Mouse (Mus musculus) brain, embryonic 14.5 days (tissue): ENCODE measurements around the gene Crb3.

Experiments
- CTCF ChIP-seq: fragments of 200-500 bp; IDR thresholded peaks from 2 replicates; pipeline ENCODE4 v1.5.1; 2012; ENCODE audit warnings: inconsistent platforms, mild to moderate bottlenecking, moderate library complexity, borderline replicate concordance; ENCODE audit not compliant: insufficient read depth, insufficient read length; ENCODE audit errors: extremely low read depth
- POLR2A ChIP-seq: fragments of 200-500 bp; IDR thresholded peaks from 2 replicates; pipeline ENCODE4 v1.6.1; 2012; ENCODE audit warnings: mild to moderate bottlenecking, inconsistent platforms, borderline replicate concordance; ENCODE audit not compliant: poor library complexity, insufficient read depth, insufficient read length, severe bottlenecking; ENCODE audit errors: extremely low read depth

- no peak for TF ChIP-seq CTCF
- no peak for TF ChIP-seq POLR2A
Observed at GRCm38 (mm10) chr17:57041554-57041953, 17.4 kb upstream of the Crb3 start, which contains the start of gene Slc25a41.
